Mouse (Mus musculus) lung, adult 2 months (tissue): ENCODE results near the gene Ccdc84.

Experiments used
- CTCF ChIP-seq: fragments of 200-500 bp; IDR thresholded peaks from 2 replicates; pipeline ENCODE4 v1.5.1; 2011; ENCODE audit warnings: mild to moderate bottlenecking, low read length, control low read depth; ENCODE audit not compliant: insufficient read depth
- POLR2A ChIP-seq: fragments of 200-500 bp; IDR thresholded peaks from 2 replicates; pipeline ENCODE4 v1.6.1; 2011; ENCODE audit warnings: low read depth, mild to moderate bottlenecking, control low read depth, low read length, borderline replicate concordance; ENCODE audit errors: extremely low read depth

DNA sequence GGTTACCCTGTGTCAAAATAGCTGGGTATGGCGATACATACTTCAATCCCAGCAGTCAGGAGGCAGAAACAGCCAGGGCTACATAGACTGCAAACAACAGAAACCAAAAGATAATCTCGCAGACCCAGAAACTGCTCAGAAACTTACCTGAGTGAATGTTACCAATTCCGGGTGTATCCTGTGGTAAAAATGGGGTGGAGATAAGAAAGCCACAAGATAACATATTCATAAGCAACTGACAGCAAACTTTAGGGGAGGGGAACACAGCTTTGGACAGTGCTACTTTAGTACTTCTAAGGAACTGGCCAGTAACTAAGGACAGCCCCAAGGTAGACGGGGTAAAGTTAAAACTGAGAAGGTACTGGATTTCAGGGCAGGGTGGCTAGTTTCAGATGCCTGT, 6.1 kb downstream of the Ccdc84 start:
- TF ChIP-seq CTCF (no peak), POLR2A (no peak)
